14 mouse cellular contexts compared by ENCODE assay signal in genomic region chr4:34680530-34680929, GRCm38 (mm10). TPM values are rescaled to one million over a fixed set of nuclear protein-coding genes. Genes with fewer than 3 reads are reported as not detected.
DNase-seq lines count a peak whose midpoint lies in the region; ATAC-seq and TF ChIP-seq lines count a peak whose summit lies in the region.
"Had no signal": no experiment of that assay in that cellular context is flagged by ENCODE, and none has a peak within 500 bp of the region (broad histone marks: within the 10 kb centered on the region; RNA-seq: fewer than 3 reads in every experiment).

No protein-coding gene starts in this region.

- no peak for TF ChIP-seq EP300 in heart, adult 2 months (IDR thresholded peaks at IDR 0.05; ENCODE audit: insufficient read depth, low read depth, low read length)

- H3K9me3 ChIP-seq in lung, embryonic 14.5 days (ENCODE audit: low read depth, low read length) = no peaks in the 10 kb centered on the region
- H3K9me3 ChIP-seq: forebrain, embryonic 12.5 days; hindbrain, embryonic 15.5 days; limb, embryonic 15.5 days; neural tube, embryonic 15.5 days had no signal

- TF ChIP-seq POLR2A in heart, adult 2 months (IDR thresholded peaks at IDR 0.05; ENCODE audit: insufficient read depth, low read depth, low read length) = no peak

- no peaks in the 10 kb centered on the region for H3K4me1 ChIP-seq in heart, adult 2 months (ENCODE audit: control insufficient read depth, insufficient read depth, low read length)
- no peaks in the 10 kb centered on the region for H3K4me1 ChIP-seq in lung, embryonic 14.5 days (ENCODE audit: insufficient read depth)
- H3K4me1 ChIP-seq: limb, embryonic 15.5 days; neural tube, embryonic 15.5 days had no signal

- no peak for DNase-seq in heart, adult 2 months
- no peak for DNase-seq in heart, postnatal 25 days (ENCODE audit: low spot score)
- peak; percentile 19 for DNase-seq in lung, embryonic 14.5 days
- no peak for DNase-seq in lung, postnatal 25 days (ENCODE audit: low spot score)
- DNase-seq in Patski (ENCODE audit: low read depth, low spot score) = no peak
- peak; percentile 13 for DNase-seq in splenic B cell, adult 2 months (ENCODE audit: low read depth, low spot score)
- no peak for DNase-seq in layer of hippocampus, postnatal 10 days (ENCODE audit: low spot score in 2 of 2)
- DNase-seq: layer of hippocampus, adult 9-11 months; right cerebral cortex, postnatal 25 days had no signal

- no peaks in the 10 kb centered on the region for H3K27me3 ChIP-seq in heart, adult 2 months (ENCODE audit: control insufficient read depth, insufficient read depth, low read length)
- H3K27me3 ChIP-seq in lung, embryonic 14.5 days (ENCODE audit: insufficient read depth, low read length) = no peaks in the 10 kb centered on the region
- H3K27me3 ChIP-seq in Patski = no peaks in the 10 kb centered on the region
- no peaks in the 10 kb centered on the region for H3K27me3 ChIP-seq in splenic B cell, adult 2 months (ENCODE audit: control insufficient read depth, insufficient read depth, low read length, poor library complexity, severe bottlenecking)
- H3K27me3 ChIP-seq: forebrain, embryonic 12.5 days; hindbrain, embryonic 15.5 days; limb, embryonic 15.5 days; neural tube, embryonic 15.5 days had no signal

- H3K4me3 ChIP-seq in heart, adult 2 months = no peak overlapping the region
- H3K4me3 ChIP-seq in lung, embryonic 14.5 days (ENCODE audit: low read depth, low read length) = no peak overlapping the region
- H3K4me3 ChIP-seq: forebrain, embryonic 12.5 days; hindbrain, embryonic 15.5 days; limb, embryonic 15.5 days; neural tube, embryonic 15.5 days had no signal

- POLR2A ChIA-PET in Patski (lab: Charles Lee) = no interaction called here

- in situ Hi-C loops in Patski (cut with MboI; ENCODE audit: low pct_unique_long_range_greater_than_20kb) = loop anchor here (25.0 kb wide), 1 partner anchor 232 kb away; no protein-coding TSS in a partner anchor

- H3K79me2 ChIP-seq in heart, adult 2 months (replicated peaks; ENCODE audit: control insufficient read depth, insufficient read depth, low read length) = no peaks in the 10 kb centered on the region

- no peaks in the 10 kb centered on the region for H3K36me3 ChIP-seq in heart, adult 2 months (ENCODE audit: control insufficient read depth, insufficient read depth, low read length)
- peaks cover 42% of the 10 kb centered on the region for H3K36me3 ChIP-seq in lung, embryonic 14.5 days (ENCODE audit: insufficient read depth)
- H3K36me3 ChIP-seq in splenic B cell, adult 2 months (ENCODE audit: control insufficient read depth, insufficient read depth, low read length, poor library complexity, severe bottlenecking) = peaks cover 2% of the 10 kb centered on the region; the same call in 1 of the 2 replicates

- ATAC-seq in lung, embryonic 14.5 days (ENCODE audit: insufficient read depth) = no peak
- no peak for ATAC-seq in Patski

- no peak overlapping the region for H3K9ac ChIP-seq in heart, adult 2 months (ENCODE audit: low read depth, low read length)
- H3K9ac ChIP-seq in lung, embryonic 14.5 days = no peak overlapping the region
- H3K9ac ChIP-seq: forebrain, embryonic 12.5 days; hindbrain, embryonic 15.5 days; limb, embryonic 15.5 days; neural tube, embryonic 15.5 days had no signal

- CTCF ChIA-PET in Patski (lab: Charles Lee) = interaction anchor here (0.9 kb wide), 1 partner anchor 11 kb away, joined by 3 read pairs; no protein-coding TSS in a partner anchor

- H3K27ac ChIP-seq in heart, adult 2 months = no peak overlapping the region
- H3K27ac ChIP-seq in lung, embryonic 14.5 days (ENCODE audit: low read depth) = no peak overlapping the region
- H3K27ac ChIP-seq: forebrain, embryonic 12.5 days; hindbrain, embryonic 15.5 days; limb, embryonic 15.5 days; neural tube, embryonic 15.5 days had no signal

- no peak overlapping the region for H3K4me2 ChIP-seq in lung, embryonic 14.5 days
- H3K4me2 ChIP-seq: forebrain, embryonic 12.5 days; hindbrain, embryonic 15.5 days; limb, embryonic 15.5 days; midbrain, embryonic 11.5 days; neural tube, embryonic 15.5 days had no signal

- peak; percentile 15; the same call in 1 of the 2 replicates for TF ChIP-seq CTCF in heart, adult 2 months (IDR thresholded peaks at IDR 0.05)
- 0 out of 2 replicates have a peak, but pooled peaks have one; percentile 9 for TF ChIP-seq CTCF in lung, embryonic 14.5 days (IDR thresholded peaks at IDR 0.05; ENCODE audit: low read depth)
- peak; percentile 36 for TF ChIP-seq CTCF in Patski (IDR thresholded peaks at IDR 0.05)

- intact Hi-C loops in heart, adult 2 months (cut with DNase I) = no loop called here
- intact Hi-C loops in heart, postnatal 25 days (cut with DNase I) = loop anchor here (10.0 kb wide), 1 partner anchor 544 kb away; the partner anchor contains the start of gene C9orf72

- WGBS in heart, adult 2 months = 87% methylated on average over 5 of the region's 5 CpGs
- WGBS in lung, embryonic 14.5 days = 81% methylated on average over 5 of the region's 5 CpGs

RNA-seq across cellular contexts. Expression of gene Slc35a1, which starts 6.7 kb away (rescaled TPM):
- total RNA-seq in heart, adult 2 months (2021) = 10 to 100 TPM; 11.1 to 14.0 TPM
- 9.0 and 18.1 TPM in 2 replicates for polyA plus RNA-seq in heart, adult 2 months (2012; rRNA removed)
- 10 to 100 TPM; 15.0 to 16.1 TPM for total RNA-seq in heart, postnatal 25 days (2021)
- polyA plus RNA-seq in lung, embryonic 14.5 days (2014; fragmentation: Nextera tagmentation; extraction: Ambion mirVana) = 52.5 and 59.4 TPM in 2 replicates
- 20.6 TPM for polyA plus RNA-seq in Patski (2021)
- total RNA-seq in layer of hippocampus, postnatal 10 days (2021) = 10 to 100 TPM; 26.6 to 29.2 TPM

RNA-seq across cellular contexts. Expression of gene Cfap206, which starts 49.5 kb away (rescaled TPM):
- under 1 TPM in 1 of 2 experiments, not detected in 1; 0.16 TPM for total RNA-seq in heart, adult 2 months (2021)
- polyA plus RNA-seq in heart, adult 2 months (2012; rRNA removed) = 0.23 and 0.47 TPM in 2 replicates
- total RNA-seq in heart, postnatal 25 days (2021) = under 1 TPM; 0.18 to 0.22 TPM
- 0.16 and 1.5 TPM in 2 replicates for polyA plus RNA-seq in lung, embryonic 14.5 days (2014; fragmentation: Nextera tagmentation; extraction: Ambion mirVana)
- 0.12 TPM for polyA plus RNA-seq in Patski (2021)
- 1 to 10 TPM; 2.3 to 2.5 TPM for total RNA-seq in layer of hippocampus, postnatal 10 days (2021)
- polyA plus RNA-seq: limb, embryonic 15.5 days had no signal

Comparison
In these comparisons a context has a peak if more than half of its experiments do, and no peak if none do; other contexts are left out.
1. DNase-seq: peak in lung, embryonic 14.5 days (single experiment) and splenic B cell, adult 2 months (single experiment); none in heart, adult 2 months (0 of 2), heart, postnatal 25 days (single experiment), lung, postnatal 25 days (single experiment), Patski (single experiment) and layer of hippocampus, postnatal 10 days (0 of 2).
2. Peak in every context shown above with its lines, with median percentiles within 50 percentile points of each other: CTCF ChIP-seq.